Mouse (Mus musculus) kidney, embryonic 15.5 days (tissue): ENCODE measurements at regions not wholly inside any gene's neighbourhood (a gene's known extent, or its start where the extent isn't known, plus 50 kb on each side); places are given as distances from the start of the nearest gene placed in this dataset.
A peak's percentile ranks its signal among the peaks of the same experiment; 100 is the strongest.
"Not testable (repeated sequence)": the region's sequence is repeated elsewhere in the genome, so short reads cannot be mapped to it uniquely, and the experiment has no call there.

ENCODE experiments used
- ATAC-seq: fragments of 200-750 bp; cut with Nextera tagmentation; replicated peaks from 2 replicates; pipeline ENCODE4 v1.8.0; 2017; ENCODE audit warnings: moderate TSS enrichment; ENCODE audit not compliant: low FRiP score
- H3K27ac ChIP-seq: fragments of 300-500 bp; sonication (generic); 2 replicates; pipeline ENCODE4 v1.5.1; 2015; ENCODE audit warnings: mild to moderate bottlenecking, inconsistent platforms
- H3K27me3 ChIP-seq: fragments of 300-500 bp; sonication (generic); 2 replicates; pipeline ENCODE4 v1.6.1; 2015; ENCODE audit warnings: inconsistent platforms
- H3K36me3 ChIP-seq: fragments of 300-500 bp; sonication (generic); 2 replicates; pipeline ENCODE4 v1.6.1; 2015; ENCODE audit warnings: inconsistent platforms
- H3K4me1 ChIP-seq: fragments of 300-500 bp; sonication (generic); 2 replicates; pipeline ENCODE4 v1.6.1; 2015; ENCODE audit warnings: inconsistent platforms
- H3K4me2 ChIP-seq: fragments of 300-500 bp; sonication (generic); 2 replicates; pipeline ENCODE4 v1.6.1; 2015; ENCODE audit warnings: moderate library complexity, mild to moderate bottlenecking, inconsistent platforms
- H3K4me3 ChIP-seq: fragments of 300-500 bp; sonication (generic); replicated peaks from 2 replicates; pipeline ENCODE4 v1.5.1; 2015; ENCODE audit warnings: mild to moderate bottlenecking, inconsistent platforms
- H3K9ac ChIP-seq: fragments of 300-500 bp; sonication (generic); 2 replicates; pipeline ENCODE4 v1.6.1; 2015; ENCODE audit warnings: mild to moderate bottlenecking, inconsistent platforms
- H3K9me3 ChIP-seq: fragments of 300-500 bp; sonication (generic); replicated peaks from 2 replicates; pipeline ENCODE4 v1.6.1; 2016; ENCODE audit warnings: inconsistent platforms
- WGBS: fragments of 180-500 bp; shearing (Covaris S2); methylation state at CpG from one replicate; pipeline ENCODE4 v1.1.7; 2015; ENCODE audit warnings: mixed read lengths; 5-methylcytosine and 5-hydroxymethylcytosine counted together

DNA sequence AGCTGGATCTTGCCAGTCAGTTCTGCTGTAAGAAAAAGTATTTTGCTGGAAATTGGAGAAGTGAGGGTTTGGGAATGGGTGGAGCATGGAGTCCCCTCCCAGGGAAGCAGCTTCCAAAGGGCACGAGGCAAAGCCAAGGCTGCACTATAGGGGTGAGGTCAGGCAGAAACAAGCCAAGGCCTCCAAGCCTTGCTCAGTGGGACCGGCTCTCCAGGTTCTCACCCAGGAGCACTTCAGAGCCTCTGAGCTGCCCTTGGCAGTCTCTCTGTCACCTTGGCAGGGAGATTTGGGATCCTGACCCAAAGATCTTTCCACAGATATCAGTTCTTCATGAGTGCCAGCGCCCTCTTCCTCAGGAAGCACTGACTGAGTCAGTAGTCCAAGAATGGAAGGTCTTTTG, 116.5 kb downstream of the Bdh1 start:
- Histone ChIP-seq H3K27ac (no peak overlapping the region), H3K9ac (no peak overlapping the region), H3K4me3 (no peak overlapping the region), H3K4me2 (no peak overlapping the region), H3K4me1 (peaks cover 25% of the 10 kb centered on the region), H3K27me3 (0 out of 2 replicates have a peak, but pooled peaks cover 3% of the 10 kb centered on the region), H3K9me3 (no peaks in the 10 kb centered on the region), H3K36me3 (no peaks in the 10 kb centered on the region)
- WGBS: 62% methylated on average over 3 of the region's 3 CpGs
- no peak for ATAC-seq

DNA sequence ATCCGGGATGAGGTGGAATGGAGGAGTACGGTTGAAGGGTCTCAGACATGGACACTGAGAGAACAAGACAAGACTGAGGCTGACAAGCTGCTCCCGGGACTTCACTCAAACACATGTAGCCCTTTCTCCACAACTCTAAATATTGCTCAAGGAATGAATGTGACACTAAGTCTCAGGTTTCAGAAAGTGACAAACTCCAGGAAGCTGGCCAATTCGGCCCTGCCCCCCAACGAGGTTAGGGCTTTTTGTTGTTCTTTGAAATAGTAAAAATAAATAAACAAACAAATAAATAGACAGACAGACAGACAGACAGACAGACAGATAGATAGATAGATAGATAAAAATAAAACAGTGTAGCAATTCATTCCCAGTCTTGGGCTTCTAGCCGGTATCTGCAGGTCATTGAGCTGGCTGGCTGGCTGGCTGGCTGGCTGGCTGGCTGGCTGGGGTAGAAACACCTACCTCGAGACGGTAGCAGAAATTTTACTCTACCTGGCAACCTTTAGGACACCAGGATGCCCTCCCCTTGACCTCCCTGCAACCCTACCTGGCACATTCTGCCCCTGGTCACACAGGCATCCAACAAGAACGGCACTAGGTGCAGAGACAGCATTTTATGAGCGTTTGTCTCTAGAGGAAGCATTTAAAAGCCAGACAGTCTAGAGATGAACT, 119.6 kb upstream of the Dlg1 start:
- Histone ChIP-seq H3K4me2 (no peak overlapping the region), H3K9me3 (no peaks in the 10 kb centered on the region), H3K27me3 (peaks cover 24% of the 10 kb centered on the region; the same call in 1 of the 2 replicates), H3K9ac (no peak overlapping the region), H3K36me3 (no peaks in the 10 kb centered on the region), H3K4me3 (no peak overlapping the region), H3K4me1 (peaks cover 37% of the 10 kb centered on the region), H3K27ac (no peak overlapping the region)
- 30% methylated on average over 10 of the region's 10 CpGs for WGBS
- ATAC-seq: no peak

DNA sequence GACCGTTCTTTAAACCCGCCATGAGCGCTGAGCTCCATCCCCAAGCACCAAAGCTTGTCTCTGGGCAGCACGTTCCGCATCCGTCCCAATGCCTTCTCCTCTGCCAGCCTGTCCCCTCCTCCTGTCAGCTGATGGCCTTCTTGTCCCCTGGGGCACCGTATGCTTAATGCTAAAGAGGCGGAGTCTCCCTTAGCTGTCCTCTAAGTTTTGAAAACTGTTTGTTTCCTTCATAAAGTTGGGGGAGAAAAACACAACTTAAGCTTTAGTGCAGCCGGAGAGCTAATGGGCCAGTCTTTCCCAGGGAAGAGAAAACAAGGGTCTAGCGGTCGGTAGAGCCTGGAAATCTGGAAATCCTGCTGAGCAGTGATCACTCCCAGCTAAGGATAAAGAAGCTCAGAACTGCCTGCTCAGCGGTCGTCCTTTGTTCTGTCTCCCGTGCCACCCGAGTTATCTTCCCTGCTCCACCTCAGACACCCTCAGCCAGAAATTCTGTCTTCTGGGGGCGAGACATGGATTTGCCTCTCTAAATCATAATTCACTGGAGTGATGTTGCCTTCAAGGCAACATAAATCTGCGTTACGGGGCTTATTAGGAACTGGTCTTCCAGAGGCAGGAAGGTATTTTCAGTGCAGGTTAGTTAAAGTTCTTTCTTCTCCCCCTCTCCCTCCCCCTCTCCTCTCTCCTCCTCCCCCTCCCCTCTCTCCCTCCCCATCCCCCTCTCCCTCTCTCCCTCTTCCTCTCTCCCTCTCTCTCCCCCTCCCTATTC, 117.0 kb upstream of the Dlg1 start:
- peaks cover 44% of the 10 kb centered on the region for H3K4me1 ChIP-seq
- peak overlapping the region; percentile 25 for H3K4me3 ChIP-seq
- H3K36me3 ChIP-seq: no peaks in the 10 kb centered on the region
- WGBS: 3% methylated on average over 18 of the region's 18 CpGs
- peaks cover 24% of the 10 kb centered on the region; the same call in 1 of the 2 replicates for H3K27me3 ChIP-seq
- 0 out of 2 replicates have a peak overlapping the region, but pooled peaks have one; percentile 7 for H3K9ac ChIP-seq
- H3K9me3 ChIP-seq: no peaks in the 10 kb centered on the region
- H3K27ac ChIP-seq: peak overlapping the region; percentile 71
- peak overlapping the region; percentile 58 for H3K4me2 ChIP-seq
- 0 out of 2 replicates have a peak, but pooled peaks have one; percentile 37 for ATAC-seq

DNA sequence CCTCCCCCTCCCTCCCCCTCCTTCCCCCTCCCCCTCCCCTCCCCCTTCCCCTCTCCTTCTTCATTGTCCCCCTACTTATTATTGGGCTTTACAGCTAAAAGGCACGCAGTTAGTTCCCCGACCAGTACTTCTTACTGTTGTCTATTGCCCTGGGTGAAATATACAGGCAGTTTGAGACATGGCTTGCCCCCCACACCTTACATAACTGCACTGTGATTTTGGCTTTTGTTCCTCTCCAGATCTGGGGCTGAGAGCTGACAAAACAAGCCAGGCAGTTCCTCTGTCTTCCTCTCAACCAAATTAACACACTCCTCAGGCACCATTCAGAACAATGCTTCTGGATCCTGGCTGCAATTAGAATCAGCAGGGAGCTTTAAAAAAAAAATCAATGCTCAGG, 116.4 kb upstream of the Dlg1 start:
- H3K4me3 ChIP-seq: no peak overlapping the region
- ATAC-seq: no peak
- H3K27ac ChIP-seq: peak overlapping the region; percentile 51; the same call in 1 of the 2 replicates
- H3K4me2 ChIP-seq: 0 out of 2 replicates have a peak overlapping the region, but pooled peaks have one; percentile 9
- peaks cover 24% of the 10 kb centered on the region; the same call in 1 of the 2 replicates for H3K27me3 ChIP-seq
- H3K4me1 ChIP-seq: peaks cover 50% of the 10 kb centered on the region
- no peaks in the 10 kb centered on the region for H3K36me3 ChIP-seq
- H3K9ac ChIP-seq: no peak overlapping the region
- H3K9me3 ChIP-seq: no peaks in the 10 kb centered on the region
- 8% methylated on average over 2 of the region's 2 CpGs for WGBS

DNA sequence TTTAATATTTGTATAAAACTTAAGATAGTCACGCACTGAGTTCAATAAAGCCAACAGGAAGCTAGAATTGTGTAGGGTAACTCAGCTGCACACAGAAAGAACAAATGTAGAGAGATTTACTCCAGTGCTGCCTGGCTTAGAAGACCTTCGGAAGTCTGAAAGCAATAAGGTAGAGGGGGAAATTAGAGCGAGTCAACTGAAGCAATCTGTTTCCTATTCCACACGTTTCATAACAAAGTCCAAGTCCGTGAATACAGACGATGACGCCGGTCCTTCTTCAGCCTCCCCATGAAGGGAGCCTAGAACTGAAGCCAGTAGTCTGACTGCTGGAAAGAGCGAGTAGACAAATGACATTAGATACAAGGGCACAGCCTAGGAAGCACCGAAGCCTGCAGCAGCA, 115.9 kb upstream of the Dlg1 start:
- H3K27ac ChIP-seq: no peak overlapping the region
- no peak overlapping the region for H3K4me3 ChIP-seq
- H3K4me1 ChIP-seq: peaks cover 56% of the 10 kb centered on the region
- H3K36me3 ChIP-seq: no peaks in the 10 kb centered on the region
- peaks cover 24% of the 10 kb centered on the region; the same call in 1 of the 2 replicates for H3K27me3 ChIP-seq
- H3K4me2 ChIP-seq: no peak overlapping the region
- no peaks in the 10 kb centered on the region for H3K9me3 ChIP-seq
- no peak for ATAC-seq
- H3K9ac ChIP-seq: no peak overlapping the region
- 53% methylated on average over 10 of the region's 10 CpGs for WGBS

DNA sequence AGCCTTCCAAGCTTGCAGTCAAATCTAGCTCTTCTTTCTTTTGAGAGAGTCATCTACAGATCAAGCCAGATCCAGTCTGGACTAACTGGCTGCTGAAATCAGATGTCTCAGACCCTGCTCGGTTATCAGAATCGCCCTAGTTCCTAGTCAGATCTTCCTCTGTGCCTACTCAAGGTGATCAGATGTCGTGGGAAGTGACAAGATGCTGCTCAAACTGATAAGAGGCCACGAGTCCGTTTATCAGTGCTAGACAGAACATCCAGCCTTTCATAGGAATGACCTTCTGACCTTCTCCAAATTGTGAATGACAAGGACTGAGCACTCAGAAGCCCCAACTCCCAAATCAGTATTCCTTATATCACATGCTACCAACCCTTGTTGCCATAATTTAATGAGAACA, 113.3 kb upstream of the Dlg1 start:
- WGBS: 84% methylated on average over 5 of the region's 5 CpGs
- Histone ChIP-seq H3K4me1 (peaks cover 45% of the 10 kb centered on the region), H3K9me3 (no peaks in the 10 kb centered on the region), H3K27ac (no peak overlapping the region), H3K4me2 (no peak overlapping the region), H3K4me3 (no peak overlapping the region), H3K9ac (no peak overlapping the region), H3K27me3 (peaks cover 10% of the 10 kb centered on the region; the same call in 1 of the 2 replicates), H3K36me3 (no peaks in the 10 kb centered on the region)
- ATAC-seq: no peak

DNA sequence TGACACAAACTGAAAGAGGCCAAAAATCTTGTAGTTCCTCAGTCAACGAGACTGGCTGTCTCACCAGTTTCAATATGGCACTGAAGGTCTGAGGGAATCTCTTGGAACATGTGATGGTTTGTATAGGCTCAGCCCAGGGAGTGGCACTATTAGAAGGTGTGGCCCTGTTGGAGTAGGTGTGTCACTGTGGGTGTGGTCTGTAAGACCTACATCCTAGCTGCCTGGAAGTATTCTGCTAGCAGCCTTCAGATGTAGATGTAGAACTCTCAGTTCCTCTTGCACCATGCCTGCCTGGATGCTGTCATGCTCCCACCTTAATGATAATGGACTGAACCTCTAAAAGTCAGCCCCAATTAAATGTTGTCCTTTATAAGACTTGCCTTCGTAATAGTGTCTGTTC, 112.7 kb upstream of the Dlg1 start:
- not testable (repeated sequence) for H3K36me3 ChIP-seq, H3K27ac ChIP-seq, H3K4me2 ChIP-seq, H3K4me3 ChIP-seq, ATAC-seq, H3K9me3 ChIP-seq, H3K27me3 ChIP-seq, H3K9ac ChIP-seq
- peaks cover 39% of the 10 kb centered on the region for H3K4me1 ChIP-seq
- 84% methylated on average over 2 of the region's 2 CpGs for WGBS

DNA sequence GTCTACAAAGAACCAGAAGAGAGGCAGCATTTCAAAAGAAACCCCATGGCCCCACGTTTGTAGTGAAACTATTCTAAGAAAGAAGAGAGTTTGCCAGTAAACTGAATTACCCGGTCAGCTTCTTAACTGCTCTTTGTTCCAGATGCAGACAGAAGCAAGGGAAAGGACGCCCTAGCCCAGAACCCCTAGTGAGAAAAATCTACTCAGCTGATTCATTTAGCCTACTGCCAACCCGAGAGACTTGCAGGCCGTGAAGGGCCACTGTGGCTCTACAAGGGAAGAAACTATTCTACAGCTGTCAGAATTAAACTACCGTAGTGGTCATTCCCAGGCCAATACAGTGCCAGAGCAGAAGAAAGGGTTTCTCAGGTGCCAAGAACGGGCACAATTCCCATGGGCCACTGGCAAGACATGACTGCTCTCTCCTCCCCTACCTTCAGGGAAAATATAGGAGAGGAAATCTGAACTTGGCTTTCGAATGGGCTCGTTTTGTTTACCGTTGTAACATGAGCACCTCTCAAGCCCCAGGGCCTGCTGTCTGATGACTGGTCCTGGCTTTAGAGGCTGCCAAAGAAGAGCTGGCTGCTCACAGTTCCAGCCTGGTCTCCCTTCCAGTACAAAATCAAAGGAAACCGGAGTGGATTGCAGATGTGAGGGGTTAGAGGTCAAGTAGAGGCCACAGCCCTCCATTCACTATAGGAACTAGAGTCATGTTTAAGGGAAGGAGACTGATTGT, 111.7 kb upstream of the Dlg1 start:
- 17% methylated on average over 11 of the region's 11 CpGs for WGBS
- no peaks in the 10 kb centered on the region for H3K27me3 ChIP-seq
- H3K9ac ChIP-seq: no peak overlapping the region
- ATAC-seq: peak; percentile 86
- peak overlapping the region; percentile 68 for H3K27ac ChIP-seq
- 0 out of 2 replicates have a peak, but pooled peaks cover 3% of the 10 kb centered on the region for H3K9me3 ChIP-seq
- no peak overlapping the region for H3K4me3 ChIP-seq
- H3K4me2 ChIP-seq: no peak overlapping the region
- peaks cover 29% of the 10 kb centered on the region for H3K4me1 ChIP-seq
- H3K36me3 ChIP-seq: no peaks in the 10 kb centered on the region

DNA sequence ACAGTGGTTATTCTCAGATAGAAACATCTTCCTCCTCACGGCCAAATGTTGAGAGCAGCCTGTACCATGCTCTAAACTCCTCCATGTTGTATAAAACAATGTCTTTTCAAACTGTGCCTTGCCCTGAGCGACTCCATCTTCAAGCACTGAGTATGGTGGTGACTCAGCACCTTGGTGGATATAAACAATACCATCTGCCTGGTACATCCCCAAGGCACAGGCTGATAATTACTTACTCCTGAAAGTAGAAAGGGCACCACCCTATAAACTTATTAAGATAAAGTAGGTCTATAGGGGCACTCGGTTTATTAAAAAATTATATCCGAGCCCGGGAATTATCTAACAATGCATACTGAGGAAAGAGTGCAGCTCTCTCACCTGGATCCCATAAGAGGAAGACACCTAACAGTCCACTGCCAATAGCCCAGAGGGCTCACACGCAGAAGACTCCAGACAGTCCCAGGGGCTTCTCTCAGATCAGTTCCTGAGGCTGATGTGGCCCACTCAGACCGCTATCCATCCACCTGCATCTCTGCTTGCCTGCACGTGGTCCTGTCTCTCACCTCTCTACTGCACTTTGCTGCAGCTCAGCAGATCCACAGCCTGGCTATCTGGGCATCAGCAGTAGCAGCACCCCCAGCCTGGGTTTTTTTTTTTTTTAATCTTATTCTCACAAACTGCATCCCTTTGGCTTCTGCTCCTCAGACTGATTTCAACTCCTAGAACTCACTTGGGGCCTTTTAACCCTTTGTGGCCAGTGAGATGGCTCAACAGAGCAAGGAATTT, 109.7 kb upstream of the Dlg1 start:
- H3K4me3 ChIP-seq: no peak overlapping the region
- no peaks in the 10 kb centered on the region for H3K36me3 ChIP-seq
- H3K4me1 ChIP-seq: peaks cover 20% of the 10 kb centered on the region
- no peak overlapping the region for H3K4me2 ChIP-seq
- no peak for ATAC-seq
- no peaks in the 10 kb centered on the region for H3K27me3 ChIP-seq
- no peak overlapping the region for H3K27ac ChIP-seq
- WGBS: 83% methylated on average over 8 of the region's 8 CpGs
- H3K9ac ChIP-seq: no peak overlapping the region
- 0 out of 2 replicates have a peak, but pooled peaks cover 3% of the 10 kb centered on the region for H3K9me3 ChIP-seq

DNA sequence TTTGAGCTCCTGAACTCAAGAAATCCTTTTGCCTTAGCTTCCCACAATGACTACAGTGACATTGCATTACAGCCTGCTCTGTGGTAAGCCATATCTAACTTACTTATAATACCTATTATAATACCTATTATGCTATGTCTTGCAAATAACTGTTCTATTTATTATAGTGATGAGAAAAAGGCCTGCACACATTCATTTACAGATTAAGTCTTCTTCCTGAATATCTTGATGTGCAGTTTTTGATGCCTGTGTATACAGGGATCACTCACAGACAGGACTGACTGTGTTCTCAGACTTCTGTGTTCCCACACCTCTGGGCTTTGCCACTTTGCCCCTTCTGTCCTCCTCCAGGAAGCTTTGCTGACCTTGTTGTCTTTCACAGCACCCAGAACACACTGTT, 102.8 kb upstream of the Dlg1 start:
- Histone ChIP-seq H3K27me3 (no peaks in the 10 kb centered on the region), H3K4me1 (no peaks in the 10 kb centered on the region), H3K4me2 (no peak overlapping the region), H3K9ac (no peak overlapping the region), H3K27ac (no peak overlapping the region), H3K36me3 (no peaks in the 10 kb centered on the region), H3K9me3 (0 out of 2 replicates have a peak, but pooled peaks cover 3% of the 10 kb centered on the region), H3K4me3 (no peak overlapping the region)
- ATAC-seq: no peak

DNA sequence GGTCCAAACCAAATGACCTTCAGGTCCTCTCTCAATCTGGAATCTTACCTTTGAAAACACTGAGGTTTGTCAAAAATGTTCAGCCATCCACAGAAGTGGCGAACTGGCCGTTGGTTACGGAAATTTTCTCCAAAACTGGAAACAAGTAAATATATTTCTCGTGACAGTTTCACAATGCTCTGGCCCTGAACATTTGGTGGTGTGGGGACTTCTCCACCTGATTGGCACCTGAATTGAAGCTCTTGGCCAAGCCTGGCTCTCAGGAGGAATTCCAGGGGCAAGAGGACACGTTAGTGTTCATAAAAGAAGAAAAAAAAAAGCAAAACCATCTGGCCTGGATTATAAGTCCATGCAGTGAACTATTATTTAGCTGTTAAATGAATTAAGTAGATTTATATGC, 98.3 kb upstream of the Dlg1 start:
- Histone ChIP-seq H3K9ac (no peak overlapping the region), H3K4me2 (no peak overlapping the region), H3K4me3 (no peak overlapping the region), H3K4me1 (no peaks in the 10 kb centered on the region), H3K36me3 (no peaks in the 10 kb centered on the region), H3K27ac (no peak overlapping the region), H3K9me3 (no peaks in the 10 kb centered on the region), H3K27me3 (no peaks in the 10 kb centered on the region)
- no peak for ATAC-seq
- WGBS: 76% methylated on average over 5 of the region's 5 CpGs
